Mouse (Mus musculus) forebrain, embryonic 15.5 days (tissue): ENCODE measurements around the gene Angel2. TPM values are rescaled to one million over a fixed set of nuclear protein-coding genes. Genes with fewer than 3 reads are reported as not detected.

Experiments
- ATAC-seq: fragments of 200-750 bp; cut with Nextera tagmentation; replicated peaks from 2 replicates; pipeline ENCODE4 v1.8.0; 2017; ENCODE audit warnings: mild to moderate bottlenecking, moderate TSS enrichment, moderate library complexity
- H3K27ac ChIP-seq: fragments of 300-500 bp; sonication (generic); replicated peaks from 2 replicates; pipeline ENCODE4 v1.5.1; 2015; ENCODE audit warnings: mild to moderate bottlenecking, inconsistent platforms
- H3K27me3 ChIP-seq: fragments of 300-500 bp; sonication (generic); 2 replicates; pipeline ENCODE4 v1.6.1; 2015; ENCODE audit warnings: inconsistent platforms
- H3K36me3 ChIP-seq: fragments of 300-500 bp; sonication (generic); 2 replicates; pipeline ENCODE4 v1.6.1; 2015; ENCODE audit warnings: mild to moderate bottlenecking, inconsistent platforms
- H3K4me1 ChIP-seq: fragments of 300-500 bp; sonication (generic); 2 replicates; pipeline ENCODE4 v1.6.1; 2015; ENCODE audit warnings: inconsistent platforms
- H3K4me2 ChIP-seq: fragments of 300-500 bp; sonication (generic); replicated peaks from 2 replicates; pipeline ENCODE4 v1.6.1; 2015; ENCODE audit warnings: mild to moderate bottlenecking, inconsistent platforms
- H3K4me3 ChIP-seq: fragments of 300-500 bp; sonication (generic); 2 replicates; pipeline ENCODE4 v1.5.1; 2015; ENCODE audit warnings: mild to moderate bottlenecking, inconsistent platforms
- H3K9ac ChIP-seq: fragments of 300-500 bp; sonication (generic); replicated peaks from 2 replicates; pipeline ENCODE4 v1.6.1; 2015; ENCODE audit warnings: mild to moderate bottlenecking, inconsistent platforms
- H3K9me3 ChIP-seq: fragments of 300-500 bp; sonication (generic); 2 replicates; pipeline ENCODE4 v1.6.1; 2016; ENCODE audit warnings: inconsistent platforms
- WGBS: fragments of 180-500 bp; shearing (Covaris S2); methylation state at CpG from one replicate; pipeline ENCODE4 v1.1.7; 2015; ENCODE audit warnings: mixed read lengths; 5-methylcytosine and 5-hydroxymethylcytosine counted together
- polyA plus RNA-seq: library from polyadenylated mRNA; unstranded; fragments of >200 nt; fragmentation: Nextera tagmentation; extraction: Ambion mirVana; gene quantifications from 2 replicates; pipeline ENCODE4 v1.2.1, GENCODE M21; 2015

Angel2 gene
- polyA plus RNA-seq, 1 experiment from 2014 or later, result 67.6 TPM

DNA sequence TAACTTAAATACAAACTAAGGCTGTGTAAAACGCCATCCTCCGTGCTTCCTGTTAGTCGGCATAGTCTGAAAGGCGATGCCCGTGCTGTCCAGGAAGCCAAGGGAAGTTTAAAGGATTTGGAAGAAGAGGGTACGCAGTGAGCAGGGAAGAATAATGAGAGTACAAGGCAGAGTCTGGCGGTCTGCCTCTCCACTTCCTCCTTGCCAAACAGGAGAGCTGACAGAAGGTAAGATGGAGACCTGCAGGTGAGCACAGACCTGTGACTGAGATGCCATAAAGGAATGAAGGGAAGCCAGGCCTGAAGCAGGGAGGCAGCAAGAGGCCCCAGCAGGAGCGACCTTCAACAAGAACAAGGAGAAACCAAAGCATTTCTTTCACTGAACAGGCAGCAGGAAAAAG lies 49.3 kb downstream of the Angel2 start:
- Histone ChIP-seq H3K4me3 (no peak overlapping the region), H3K4me1 (peaks cover 47% of the 10 kb centered on the region), H3K9me3 (no peaks in the 10 kb centered on the region), H3K4me2 (no peak overlapping the region), H3K27ac (no peak overlapping the region), H3K36me3 (peaks cover 38% of the 10 kb centered on the region), H3K9ac (no peak overlapping the region), H3K27me3 (no peaks in the 10 kb centered on the region)
- WGBS, result 90% methylated on average over 8 of the region's 8 CpGs
- ATAC-seq, result no peak

DNA sequence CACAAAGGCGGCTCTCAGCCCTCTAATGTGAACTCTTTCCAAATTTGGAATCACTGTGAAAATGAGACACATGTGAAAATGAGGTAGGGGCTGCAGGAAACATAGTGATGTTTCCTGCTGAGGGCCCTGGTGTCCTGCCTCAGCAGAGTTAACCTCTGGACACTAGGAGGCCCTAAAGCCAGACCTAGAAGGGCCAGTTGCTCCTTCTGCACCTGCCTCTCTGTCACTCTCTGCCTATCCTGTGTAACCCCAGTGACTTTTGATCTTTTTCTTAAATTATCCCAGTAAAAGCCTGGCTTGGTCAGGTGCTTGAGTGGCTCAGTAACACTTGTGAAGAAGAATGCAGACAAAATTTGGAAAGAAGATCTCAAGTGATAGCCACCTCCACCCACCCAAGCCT lies 49.9 kb downstream of the Angel2 start:
- Histone ChIP-seq H3K27me3 (no peaks in the 10 kb centered on the region), H3K9me3 (no peaks in the 10 kb centered on the region), H3K36me3 (peaks cover 32% of the 10 kb centered on the region; the same call in 1 of the 2 replicates), H3K27ac (no peak overlapping the region), H3K4me3 (no peak overlapping the region), H3K4me2 (no peak overlapping the region), H3K4me1 (peaks cover 51% of the 10 kb centered on the region), H3K9ac (0 out of 2 replicates have a peak overlapping the region, but pooled peaks have one; percentile 1)
- ATAC-seq, result no peak
- WGBS, result 73% methylated on average over 1 of the region's 1 CpGs

DNA sequence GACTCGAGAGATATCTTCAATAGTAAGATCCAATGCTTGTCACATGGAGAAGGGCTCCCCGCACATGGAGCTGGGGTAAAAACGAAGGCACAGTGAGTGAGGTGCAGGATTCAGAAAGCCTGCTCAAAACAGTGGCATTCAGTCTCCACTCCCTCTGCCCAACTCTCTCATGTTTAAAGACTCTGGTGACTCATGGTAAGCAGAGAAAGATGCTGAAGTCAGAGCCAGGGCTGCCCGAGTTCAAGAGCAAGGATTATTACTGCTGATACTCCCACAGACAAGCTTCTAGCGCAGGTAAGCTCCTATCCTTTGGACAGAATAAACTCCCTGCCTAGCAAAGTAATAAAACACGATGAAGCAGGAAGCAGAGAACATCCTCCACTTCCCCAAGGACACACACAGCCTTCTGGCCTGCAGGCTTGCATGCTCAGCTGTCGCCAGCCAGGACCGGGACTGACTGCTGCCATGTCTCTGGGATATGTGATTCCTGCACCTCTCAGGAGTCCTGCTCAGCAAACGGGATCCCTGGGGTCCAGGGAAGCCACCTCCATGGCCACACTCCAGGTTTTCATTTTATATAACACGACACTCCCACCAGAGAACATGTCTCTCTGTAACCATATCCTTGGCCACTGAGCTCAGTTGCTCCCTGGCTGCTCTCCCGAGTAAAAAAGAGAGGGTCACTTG lies 52.1 kb downstream of the Angel2 start:
- H3K4me2 ChIP-seq, result peak overlapping the region; percentile 84
- no peaks in the 10 kb centered on the region for H3K27me3 ChIP-seq
- peak overlapping the region; percentile 64 for H3K4me3 ChIP-seq
- peaks cover 21% of the 10 kb centered on the region; the same call in 1 of the 2 replicates for H3K36me3 ChIP-seq
- 0 out of 2 replicates have a peak overlapping the region, but pooled peaks have one; percentile 97 for H3K27ac ChIP-seq
- ATAC-seq, result no peak
- H3K9me3 ChIP-seq, result no peaks in the 10 kb centered on the region
- H3K9ac ChIP-seq, result peak overlapping the region; percentile 96
- H3K4me1 ChIP-seq, result peaks cover 49% of the 10 kb centered on the region
- WGBS, result 51% methylated on average over 11 of the region's 11 CpGs

DNA sequence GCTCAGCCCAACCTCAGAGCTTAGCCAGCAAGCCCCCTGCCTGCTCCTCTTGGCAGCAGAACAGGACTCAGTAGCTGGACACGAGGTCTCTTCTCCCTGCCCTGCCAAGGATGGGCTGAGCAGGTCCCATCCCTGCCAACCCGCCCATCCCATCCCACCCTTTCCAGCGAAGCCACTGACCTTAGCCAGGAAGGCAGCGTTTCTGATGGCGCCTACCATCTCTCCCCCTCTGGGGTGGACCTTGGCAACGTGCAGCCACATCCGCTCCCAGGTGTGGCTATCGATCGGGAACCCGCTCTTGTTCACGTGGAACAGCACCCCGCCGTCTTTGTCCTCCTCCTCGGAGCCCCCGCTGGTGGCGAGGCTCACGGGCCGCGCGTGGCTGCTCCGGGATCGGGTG lies 53.1 kb downstream of the Angel2 start:
- Histone ChIP-seq H3K4me1 (peaks cover 44% of the 10 kb centered on the region), H3K27ac (peak overlapping the region; percentile 97), H3K4me2 (peak overlapping the region; percentile 84), H3K9ac (peak overlapping the region; percentile 96), H3K9me3 (no peaks in the 10 kb centered on the region), H3K36me3 (peaks cover 14% of the 10 kb centered on the region; the same call in 1 of the 2 replicates), H3K27me3 (no peaks in the 10 kb centered on the region), H3K4me3 (peak overlapping the region; percentile 64)
- ATAC-seq, result peak; percentile 5; the same call in 1 of the 2 replicates
- WGBS, result 0% methylated on average over 22 of the region's 22 CpGs

DNA sequence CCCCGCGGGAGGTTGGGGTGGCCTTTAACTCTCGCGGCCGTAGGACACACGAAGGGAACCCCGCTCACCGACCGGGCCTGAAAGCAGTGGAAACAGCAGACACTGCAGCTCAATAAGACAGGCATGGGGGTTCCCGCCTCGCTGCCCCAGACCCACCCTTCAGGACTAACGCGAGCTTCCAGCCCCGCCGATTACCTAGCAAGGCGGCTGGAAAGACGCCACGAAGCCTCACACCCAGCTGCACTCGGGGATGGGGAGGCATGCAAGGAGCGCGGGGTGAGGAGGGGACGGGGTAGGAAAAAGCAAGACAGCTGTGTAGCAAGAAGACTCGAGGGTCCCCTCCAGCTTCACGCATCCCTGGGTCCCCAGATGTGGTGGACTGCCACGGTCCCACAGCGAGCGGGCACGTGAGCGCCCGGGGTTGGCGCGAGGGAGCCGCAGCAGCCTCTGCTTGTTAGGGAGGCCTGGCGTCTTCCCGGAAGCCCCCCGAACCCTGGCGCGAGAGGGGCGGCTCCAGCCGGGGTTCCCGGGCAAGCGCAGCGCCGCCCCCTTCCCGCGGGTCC lies 53.7 kb downstream of the Angel2 start:
- peak overlapping the region; percentile 96 for H3K9ac ChIP-seq
- ATAC-seq, result peak; percentile 78
- WGBS, result under 1% methylated on average over 46 of the region's 46 CpGs
- no peaks in the 10 kb centered on the region for H3K27me3 ChIP-seq
- peaks cover 43% of the 10 kb centered on the region for H3K4me1 ChIP-seq
- peak overlapping the region; percentile 84 for H3K4me2 ChIP-seq
- H3K27ac ChIP-seq, result peak overlapping the region; percentile 97
- H3K4me3 ChIP-seq, result peak overlapping the region; percentile 64
- peaks cover 9% of the 10 kb centered on the region; the same call in 1 of the 2 replicates for H3K36me3 ChIP-seq
- H3K9me3 ChIP-seq, result no peaks in the 10 kb centered on the region

DNA sequence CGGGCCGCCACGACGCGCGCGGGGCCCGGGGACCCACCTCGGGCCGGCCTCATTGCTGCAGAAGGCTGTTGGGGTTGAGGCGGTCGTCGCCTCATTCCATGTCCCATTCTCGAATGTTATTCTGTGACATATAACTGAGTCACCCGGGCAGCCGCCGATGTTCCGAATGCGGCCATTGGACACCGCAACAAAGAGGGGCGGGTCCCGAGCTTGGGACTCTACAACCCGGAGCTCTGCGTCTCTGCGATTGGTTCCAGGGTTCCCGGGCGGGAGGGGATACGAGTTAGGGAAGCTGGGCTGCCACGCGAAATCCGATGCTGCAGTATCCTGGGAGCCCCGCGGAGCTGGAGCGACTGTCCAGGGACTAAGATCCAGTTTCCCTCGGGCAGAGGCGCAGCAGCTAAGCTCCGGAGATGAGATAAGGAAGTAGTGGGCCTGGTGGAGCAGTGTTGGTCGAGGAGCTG lies 54.2 kb downstream of the Angel2 start, which contains the start of gene Vash2:
Vash2 (minus strand) TSS at position 197 of the 464 bp plus-strand sequence.
- peak; percentile 99 for ATAC-seq
- Histone ChIP-seq H3K27me3 (no peaks in the 10 kb centered on the region), H3K4me1 (peaks cover 43% of the 10 kb centered on the region), H3K4me2 (peak within 1 kb of the TSS; percentile 84), H3K9ac (peak within 1 kb of the TSS; percentile 96), H3K4me3 (peak within 1 kb of the TSS; percentile 64), H3K27ac (peak within 1 kb of the TSS; percentile 97), H3K9me3 (no peaks in the 10 kb centered on the region), H3K36me3 (peaks cover 6% of the 10 kb centered on the region; the same call in 1 of the 2 replicates)
- under 1% methylated on average over 38 of the region's 38 CpGs for WGBS

DNA sequence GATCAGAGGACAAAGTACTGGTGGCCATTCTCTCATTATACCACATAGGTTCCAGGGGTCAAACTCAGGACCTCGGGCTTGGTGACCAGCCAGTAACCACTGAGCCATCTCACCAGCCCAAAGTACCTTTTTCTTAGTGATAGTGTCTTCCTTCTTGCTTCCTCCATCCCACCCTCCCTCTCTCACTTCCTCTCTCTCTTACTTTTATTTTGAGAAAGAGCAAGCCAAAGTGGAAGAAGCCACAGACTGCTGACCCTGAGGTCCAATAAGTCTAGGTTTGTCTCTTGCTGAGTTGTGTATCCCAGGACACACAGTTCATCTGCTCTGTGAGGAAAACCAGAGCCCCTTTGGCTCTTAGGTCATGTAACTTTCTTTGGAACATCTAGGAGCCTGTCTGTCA lies 55.6 kb downstream of the Angel2 start:
- 89% methylated on average over 1 of the region's 1 CpGs for WGBS
- no peak overlapping the region for H3K9ac ChIP-seq

DNA sequence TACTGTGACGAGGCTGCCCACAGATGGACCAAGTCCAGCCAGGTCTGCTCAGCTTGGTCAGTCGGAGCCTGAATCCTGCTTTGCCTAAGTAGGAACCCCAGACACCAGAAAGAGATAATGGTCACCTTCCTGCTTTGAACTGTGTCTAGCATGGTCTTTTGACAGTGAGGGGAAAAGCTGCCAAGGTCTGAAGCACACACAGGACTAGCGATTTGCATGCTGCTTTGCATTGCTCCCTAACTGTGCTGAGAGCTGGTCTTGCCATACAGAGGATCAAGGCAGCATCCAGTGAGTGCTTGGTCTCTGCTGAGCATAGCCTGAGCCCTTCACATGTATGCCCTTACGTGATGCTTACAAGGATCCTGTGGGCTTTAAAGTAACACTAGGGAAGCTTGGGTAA lies 56.5 kb downstream of the Angel2 start:
- H3K4me2 ChIP-seq, result no peak overlapping the region
- ATAC-seq, result no peak
- peaks cover 20% of the 10 kb centered on the region for H3K4me1 ChIP-seq
- H3K27ac ChIP-seq, result no peak overlapping the region
- WGBS, result 85% methylated on average over 4 of the region's 4 CpGs
- H3K27me3 ChIP-seq, result no peaks in the 10 kb centered on the region
- H3K9ac ChIP-seq, result no peak overlapping the region
- H3K4me3 ChIP-seq, result no peak overlapping the region
- H3K9me3 ChIP-seq, result no peaks in the 10 kb centered on the region
- H3K36me3 ChIP-seq, result no peaks in the 10 kb centered on the region

More for the DNA sequence above, 55.6 kb downstream of the Angel2 start:
- H3K4me2 ChIP-seq, result no peak overlapping the region
- H3K36me3 ChIP-seq, result no peaks in the 10 kb centered on the region
- no peaks in the 10 kb centered on the region for H3K9me3 ChIP-seq
- no peaks in the 10 kb centered on the region for H3K27me3 ChIP-seq
- no peak for ATAC-seq
- no peak overlapping the region for H3K4me3 ChIP-seq
- H3K27ac ChIP-seq, result no peak overlapping the region
- peaks cover 30% of the 10 kb centered on the region for H3K4me1 ChIP-seq

DNA sequence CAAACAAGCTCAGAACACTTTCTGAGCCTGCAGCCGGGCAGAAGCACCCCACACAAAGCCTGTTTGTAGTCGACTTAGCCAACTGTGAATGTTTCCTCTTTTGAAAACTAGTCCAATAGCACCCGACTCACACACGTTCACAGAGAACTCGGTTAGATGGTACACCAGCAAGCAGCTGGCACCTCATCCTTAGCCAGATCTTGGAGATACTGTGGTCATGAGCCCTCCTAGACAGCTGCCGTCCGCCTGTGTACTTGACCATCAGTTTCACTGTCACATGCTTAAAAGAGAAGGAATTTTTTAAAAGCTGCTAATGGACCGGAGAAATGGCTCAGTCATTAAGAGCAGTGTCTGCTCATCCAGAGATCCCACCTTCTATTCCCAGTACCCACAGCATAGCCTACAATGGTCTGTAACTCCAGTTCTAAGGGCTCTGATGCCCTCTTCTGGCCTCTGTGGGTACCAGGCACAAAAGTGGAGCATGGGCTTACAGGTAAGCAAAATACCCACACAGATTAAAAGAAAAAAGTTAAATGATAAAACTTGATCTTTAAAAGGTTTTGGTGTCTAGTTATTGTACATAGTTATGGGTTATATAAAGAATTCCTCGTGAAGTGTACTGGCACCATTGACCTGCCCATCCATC lies 64.6 kb downstream of the Angel2 start:
- H3K4me3 ChIP-seq, result no peak overlapping the region
- no peaks in the 10 kb centered on the region for H3K36me3 ChIP-seq
- no peak overlapping the region for H3K9ac ChIP-seq
- H3K4me1 ChIP-seq, result no peaks in the 10 kb centered on the region
- no peak overlapping the region for H3K4me2 ChIP-seq
- H3K27ac ChIP-seq, result no peak overlapping the region
- WGBS, result 80% methylated on average over 9 of the region's 9 CpGs
- no peaks in the 10 kb centered on the region for H3K9me3 ChIP-seq
- no peaks in the 10 kb centered on the region for H3K27me3 ChIP-seq
- no peak for ATAC-seq

DNA sequence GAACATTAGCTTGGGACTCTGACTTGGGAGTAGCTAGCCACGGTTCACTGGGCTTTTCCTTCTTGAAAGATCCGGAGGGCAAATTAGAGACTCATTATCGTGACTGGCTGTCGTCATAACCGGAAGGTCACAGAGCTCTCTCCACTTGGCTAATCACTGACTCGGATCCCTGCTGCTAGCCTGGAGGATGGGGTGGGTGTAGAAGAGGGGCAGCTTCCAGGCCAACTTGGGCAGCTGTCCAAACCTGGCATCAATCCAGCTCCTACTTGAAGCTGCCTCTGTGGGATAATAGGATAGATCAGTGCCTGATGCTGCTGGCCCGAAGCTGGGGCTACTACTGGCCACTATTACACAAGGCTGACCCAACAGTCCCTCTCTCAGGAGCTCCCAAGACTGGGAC lies 70.6 kb downstream of the Angel2 start:
- Histone ChIP-seq H3K27ac (no peak overlapping the region), H3K4me3 (no peak overlapping the region), H3K9me3 (peaks cover 4% of the 10 kb centered on the region; the same call in 1 of the 2 replicates), H3K4me2 (no peak overlapping the region), H3K4me1 (no peaks in the 10 kb centered on the region), H3K9ac (no peak overlapping the region), H3K27me3 (no peaks in the 10 kb centered on the region), H3K36me3 (no peaks in the 10 kb centered on the region; the same call in 1 of the 2 replicates)
- WGBS, result 41% methylated on average over 7 of the region's 7 CpGs
- no peak for ATAC-seq

DNA sequence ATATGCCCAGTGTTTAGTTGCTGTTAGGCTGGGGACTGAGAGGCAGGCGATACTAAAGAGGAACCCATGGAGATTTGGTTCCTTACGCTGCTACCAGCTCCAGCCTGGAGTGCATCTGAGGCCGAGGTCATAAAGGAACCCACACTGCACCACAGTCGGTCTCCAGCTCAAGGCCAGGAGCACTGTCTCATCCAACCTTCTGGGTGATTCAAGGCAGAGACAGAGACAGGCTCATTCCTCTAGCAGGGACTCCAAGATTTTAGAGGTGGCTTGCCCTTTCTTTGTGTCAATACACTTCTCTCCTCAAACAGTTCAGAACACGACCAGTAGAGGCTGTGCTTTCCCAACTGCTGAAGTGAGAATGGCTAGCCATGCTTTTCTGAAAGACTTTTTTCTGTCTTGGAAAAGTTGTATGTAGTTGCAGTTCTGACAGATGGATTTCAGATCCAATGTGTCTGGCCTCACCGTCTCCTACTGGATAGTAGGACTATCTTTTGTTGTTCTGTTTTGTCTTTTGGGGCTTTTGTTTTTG lies 71.5 kb downstream of the Angel2 start:
- no peaks in the 10 kb centered on the region for H3K4me1 ChIP-seq
- H3K9ac ChIP-seq, result no peak overlapping the region
- no peak overlapping the region for H3K4me3 ChIP-seq
- H3K4me2 ChIP-seq, result no peak overlapping the region
- no peak overlapping the region for H3K27ac ChIP-seq
- no peak for ATAC-seq
- H3K27me3 ChIP-seq, result no peaks in the 10 kb centered on the region
- no peaks in the 10 kb centered on the region; the same call in 1 of the 2 replicates for H3K36me3 ChIP-seq
- peaks cover 4% of the 10 kb centered on the region; the same call in 1 of the 2 replicates for H3K9me3 ChIP-seq
- WGBS, result 74% methylated on average over 6 of the region's 6 CpGs
